Mouse (Mus musculus) testis, adult 2 months (tissue): ENCODE data around the gene Lkaaear1. TPM values are rescaled to one million over a fixed set of nuclear protein-coding genes. Genes with fewer than 3 reads are reported as not detected.

ENCODE experiments used
- H3K27ac ChIP-seq: fragments of 200-500 bp; 2 replicates; pipeline ENCODE4 v1.5.1; 2012; ENCODE audit warnings: low read depth, low read length; ENCODE audit not compliant: control insufficient read depth, insufficient read depth
- H3K27me3 ChIP-seq: fragments of 200-500 bp; 2 replicates; pipeline ENCODE4 v1.6.1; 2012; ENCODE audit warnings: mild to moderate bottlenecking, low read length, moderate library complexity; ENCODE audit not compliant: control insufficient read depth, insufficient read depth
- H3K36me3 ChIP-seq: fragments of 200-500 bp; 2 replicates; pipeline ENCODE4 v1.6.1; 2012; ENCODE audit warnings: mild to moderate bottlenecking, low read length; ENCODE audit not compliant: control insufficient read depth, insufficient read depth
- H3K4me1 ChIP-seq: fragments of 200-500 bp; 2 replicates; pipeline ENCODE4 v1.6.1; 2012; ENCODE audit warnings: low read length; ENCODE audit not compliant: control insufficient read depth, insufficient read depth
- H3K4me3 ChIP-seq: fragments of 200-500 bp; 2 replicates; pipeline ENCODE4 v1.5.1; 2012; ENCODE audit warnings: low read depth, mild to moderate bottlenecking, low read length, moderate library complexity, mixed read lengths; ENCODE audit not compliant: control insufficient read depth
- CTCF ChIP-seq: fragments of 200-500 bp; IDR thresholded peaks from 2 replicates; pipeline ENCODE4 v1.5.1; 2012; ENCODE audit warnings: low read depth, mild to moderate bottlenecking, inconsistent platforms, low read length, moderate library complexity; ENCODE audit not compliant: control insufficient read depth, insufficient read depth, insufficient replicate concordance
- POLR2A ChIP-seq: fragments of 200-500 bp; IDR thresholded peaks from 2 replicates; pipeline ENCODE4 v1.6.1; 2012; ENCODE audit warnings: low read depth, mild to moderate bottlenecking, inconsistent platforms, low read length, moderate library complexity; ENCODE audit not compliant: control insufficient read depth
- polyA plus RNA-seq: library from polyadenylated mRNA; depleted of rRNA; stranded (reverse); fragments of >200 nt; gene quantifications from 2 replicates; pipeline ENCODE4 v1.2.3, GENCODE M21; 2012

The Lkaaear1 gene
- polyA plus RNA-seq, 1 experiment: 409 TPM

DNA sequence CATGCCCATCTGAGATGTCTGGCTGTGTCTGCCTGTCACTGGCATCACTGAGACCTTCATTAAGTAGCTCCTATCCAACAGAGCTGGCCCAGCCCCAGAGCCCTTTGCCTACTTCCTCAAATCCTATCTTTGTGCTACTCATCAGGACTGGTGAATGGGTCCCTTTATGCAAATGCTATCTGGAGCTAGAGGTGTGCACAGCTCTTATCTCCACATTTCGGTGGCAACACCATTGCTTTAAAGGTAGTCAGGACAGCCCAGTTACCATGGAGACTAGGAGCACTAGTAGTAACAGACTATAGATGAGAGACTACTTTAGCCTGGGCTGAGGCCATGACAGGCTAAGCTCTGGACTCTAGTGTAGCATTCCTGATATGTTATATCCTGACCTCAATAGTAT is 13.5 kb downstream of the Lkaaear1 start:
- TF ChIP-seq CTCF (no peak), POLR2A (no peak)
- no peak overlapping the region for H3K27ac ChIP-seq
- H3K4me1 ChIP-seq: no peaks in the 10 kb centered on the region; the same call in 1 of the 2 replicates
- no peak overlapping the region for H3K4me3 ChIP-seq
- H3K27me3 ChIP-seq: no peaks in the 10 kb centered on the region
- no peaks in the 10 kb centered on the region; the same call in 1 of the 2 replicates for H3K36me3 ChIP-seq

DNA sequence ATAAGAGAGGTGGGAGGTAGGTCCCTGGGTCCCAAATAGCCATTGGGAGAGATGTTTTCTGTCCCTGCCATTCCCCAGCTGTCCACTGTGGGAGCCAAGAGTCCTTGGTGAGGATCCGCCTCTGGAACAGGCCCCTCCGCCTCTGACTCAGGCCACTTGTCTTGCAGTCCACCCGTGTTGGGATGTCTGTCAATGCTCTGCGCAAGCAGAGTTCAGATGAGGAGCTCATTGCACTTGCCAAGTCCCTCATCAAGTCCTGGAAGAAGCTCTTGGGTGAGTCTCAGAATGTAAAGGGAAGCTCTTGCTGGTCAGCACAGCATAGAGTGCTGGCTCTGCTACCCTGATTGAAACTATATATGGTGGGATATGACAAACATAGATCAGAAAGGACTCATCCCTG is 14.9 kb downstream of the Lkaaear1 start:
- no peaks in the 10 kb centered on the region; the same call in 1 of the 2 replicates for H3K36me3 ChIP-seq
- H3K27ac ChIP-seq: no peak overlapping the region
- TF ChIP-seq POLR2A: no peak
- TF ChIP-seq CTCF: no peak
- H3K4me3 ChIP-seq: no peak overlapping the region
- no peaks in the 10 kb centered on the region for H3K27me3 ChIP-seq
- H3K4me1 ChIP-seq: peaks cover 2% of the 10 kb centered on the region

DNA sequence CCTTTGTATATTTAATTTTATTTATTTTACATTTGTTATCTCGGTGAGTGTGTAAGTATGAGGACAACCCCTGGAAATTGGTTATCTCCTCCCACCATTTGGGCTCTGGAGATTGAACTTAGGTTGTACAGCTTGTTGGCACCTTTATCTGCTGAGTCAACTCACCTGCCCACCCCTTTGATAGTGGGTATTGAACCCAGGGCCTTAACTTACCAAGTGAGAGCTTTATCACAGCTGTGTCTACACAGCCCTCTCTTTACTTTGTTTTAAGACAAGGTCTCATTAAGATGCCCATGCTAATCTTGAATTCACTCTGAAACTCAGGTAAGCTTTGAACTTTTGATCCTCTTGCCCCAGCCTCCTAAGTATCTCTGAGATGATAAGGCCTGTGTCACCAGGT is 16.3 kb downstream of the Lkaaear1 start:
- Histone ChIP-seq H3K4me1 (peaks cover 2% of the 10 kb centered on the region), H3K4me3 (no peak overlapping the region; the same call in 1 of the 2 replicates), H3K27ac (no peak overlapping the region), H3K27me3 (no peaks in the 10 kb centered on the region), H3K36me3 (no peaks in the 10 kb centered on the region)
- TF ChIP-seq POLR2A (no peak), CTCF (no peak)

DNA sequence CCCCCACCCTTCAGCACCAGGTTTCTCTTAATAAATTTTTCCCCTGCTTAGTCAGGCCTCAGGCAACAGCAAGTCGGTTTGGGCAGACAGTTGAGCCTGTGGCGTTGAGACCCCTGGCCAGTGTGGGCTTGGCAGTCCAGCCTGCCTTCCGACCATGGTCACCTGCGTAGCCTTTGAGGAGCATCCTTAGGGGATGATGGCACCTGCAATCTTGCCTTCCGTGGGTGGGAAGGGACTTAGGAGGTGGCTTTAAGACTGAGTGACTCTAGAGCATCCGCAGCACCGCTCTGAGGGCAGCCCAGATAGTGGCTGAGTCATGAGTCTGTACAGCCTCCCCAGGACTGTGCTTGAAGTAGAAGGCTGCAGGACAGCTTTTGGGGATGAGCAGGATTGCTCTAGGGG is 17.5 kb downstream of the Lkaaear1 start:
- peak overlapping the region; percentile 95 for H3K27ac ChIP-seq

DNA sequence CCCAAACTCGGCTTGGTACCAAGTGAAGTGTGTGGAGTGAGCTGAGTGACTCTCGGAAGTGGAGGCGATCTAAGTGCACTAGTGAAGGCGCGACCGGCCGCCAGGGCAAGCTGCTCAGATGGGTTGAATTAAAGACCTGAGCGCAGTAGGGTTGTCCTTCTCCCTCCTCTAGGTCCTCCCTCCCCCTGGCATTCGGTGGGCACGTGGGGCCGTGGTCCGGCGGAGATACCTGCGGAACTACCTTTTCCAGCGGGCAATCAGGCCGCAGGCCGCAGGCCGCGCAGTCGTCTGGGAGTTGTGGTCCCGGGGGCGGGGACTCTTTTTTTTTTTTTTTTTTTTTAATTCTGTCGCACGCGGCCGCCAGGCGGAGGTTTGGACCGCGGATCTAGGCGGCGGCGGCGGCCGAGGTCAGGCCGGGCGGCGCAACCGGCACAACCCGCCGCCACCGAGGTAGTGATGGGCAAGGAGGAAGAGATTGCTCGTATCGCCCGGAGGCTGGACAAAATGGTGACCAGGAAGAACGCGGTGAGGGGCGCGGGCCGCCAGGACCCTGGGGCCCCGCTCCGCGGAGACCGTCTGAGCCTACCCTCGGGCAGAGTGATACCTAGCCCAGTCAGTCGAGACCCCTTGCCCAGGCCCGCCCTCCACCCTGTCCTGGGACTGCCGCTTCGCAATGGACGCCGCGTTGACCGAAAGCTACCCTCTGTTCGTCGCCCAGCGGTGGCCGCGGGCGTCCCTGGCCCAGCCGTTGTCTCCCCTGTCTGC is 18.1 kb downstream of the Lkaaear1 start, which contains the start of gene Tcea2:
TSS of gene Tcea2 (plus strand) at position 360 of the 765 bp plus-strand sequence.
- H3K4me1 ChIP-seq: peaks cover 8% of the 10 kb centered on the region
- peak within 1 kb of the TSS; percentile 97 for H3K4me3 ChIP-seq
- peak within 1 kb of the TSS; percentile 95 for H3K27ac ChIP-seq
- H3K36me3 ChIP-seq: no peaks in the 10 kb centered on the region
- TF ChIP-seq CTCF (no peak; the same call in 1 of the 2 replicates), POLR2A (no peak)
- no peaks in the 10 kb centered on the region for H3K27me3 ChIP-seq

More for the DNA sequence above, 17.5 kb downstream of the Lkaaear1 start:
- H3K27me3 ChIP-seq: no peaks in the 10 kb centered on the region
- H3K4me1 ChIP-seq: peaks cover 3% of the 10 kb centered on the region
- peak overlapping the region; percentile 97 for H3K4me3 ChIP-seq
- TF ChIP-seq POLR2A (no peak), CTCF (no peak)
- H3K36me3 ChIP-seq: no peaks in the 10 kb centered on the region

DNA sequence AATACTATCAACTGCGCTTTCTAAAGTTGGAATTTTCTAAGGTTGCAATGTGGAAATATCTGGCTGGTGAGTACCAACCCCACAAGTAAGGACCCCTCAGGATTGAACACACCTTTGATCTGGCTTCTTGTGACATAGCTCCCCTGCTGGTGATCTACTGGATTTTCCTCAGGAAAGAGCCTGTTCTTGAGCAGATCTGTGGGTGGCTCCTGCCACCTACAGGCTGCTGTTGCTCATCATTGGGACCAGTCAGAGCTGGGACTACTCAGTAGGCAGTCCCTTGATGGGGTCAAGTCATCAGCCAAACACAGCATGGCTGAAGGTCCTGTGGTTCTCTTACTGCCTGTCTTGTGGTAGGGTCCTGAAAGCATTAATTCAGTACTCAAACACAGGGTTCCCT is 19.5 kb downstream of the Lkaaear1 start:
- Histone ChIP-seq H3K27ac (peak overlapping the region; percentile 5), H3K4me1 (peaks cover 17% of the 10 kb centered on the region), H3K27me3 (no peaks in the 10 kb centered on the region), H3K4me3 (no peak overlapping the region), H3K36me3 (no peaks in the 10 kb centered on the region)
- TF ChIP-seq POLR2A (no peak), CTCF (peak; percentile 76; the same call in 1 of the 2 replicates)

DNA sequence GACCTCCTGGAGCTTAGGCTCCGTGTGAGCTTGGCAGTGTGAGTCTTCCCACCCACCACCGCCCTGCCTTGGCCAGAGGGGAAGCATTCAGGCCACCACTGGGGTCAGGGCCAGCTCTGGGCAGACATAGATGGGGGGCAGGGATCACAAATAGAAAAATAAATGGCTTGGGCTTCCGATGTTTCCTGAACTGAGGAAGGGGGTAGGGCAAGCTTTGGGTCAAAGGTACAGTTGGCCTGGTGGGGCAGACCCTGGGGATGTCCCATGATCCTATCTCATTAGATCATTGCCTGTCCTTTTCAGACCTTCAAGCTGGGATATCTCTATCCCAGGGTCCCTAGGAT is 20.5 kb downstream of the Lkaaear1 start:
- H3K27ac ChIP-seq: 0 out of 2 replicates have a peak overlapping the region, but pooled peaks have one; percentile 15
- no peak for TF ChIP-seq CTCF
- no peaks in the 10 kb centered on the region for H3K36me3 ChIP-seq
- H3K27me3 ChIP-seq: no peaks in the 10 kb centered on the region
- no peak overlapping the region; the same call in 1 of the 2 replicates for H3K4me3 ChIP-seq
- H3K4me1 ChIP-seq: peaks cover 20% of the 10 kb centered on the region
